Mouse (Mus musculus): Measurements from ENCODE around the gene Eif2b3. TPM values are rescaled to one million over a fixed set of nuclear protein-coding genes. Genes with fewer than 3 reads are reported as not detected.

The Eif2b3 gene
- polyA plus RNA-seq, 1 experiment from 2014 or later, result 46.2 TPM

DNA sequence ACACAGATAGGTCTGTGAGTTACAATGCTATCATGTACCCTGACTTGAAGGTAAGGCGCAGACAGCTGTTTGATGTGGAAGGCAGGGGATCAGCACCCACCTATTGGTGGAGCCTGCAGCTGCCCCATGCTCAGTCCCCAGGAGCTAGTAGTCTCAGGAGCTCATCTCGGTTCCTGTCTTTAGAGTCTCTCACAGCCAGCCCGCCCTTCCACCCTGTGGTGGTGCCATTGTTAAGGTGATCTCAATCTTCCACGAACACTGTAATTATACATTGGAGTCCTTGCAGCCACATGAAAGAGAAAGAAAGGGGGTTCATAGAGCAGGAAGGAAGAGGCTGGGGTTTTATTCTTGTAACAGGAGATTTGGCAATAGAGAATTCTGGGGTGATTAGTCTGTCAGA is 80.8 kb downstream of the Eif2b3 start:
- Histone ChIP-seq H3K4me2 (no peak overlapping the region), H3K27me3 (replicated peaks) (no peaks in the 10 kb centered on the region), H3K9me3 (no peaks in the 10 kb centered on the region), H3K9ac (no peak overlapping the region), H3K27ac (no peak overlapping the region), H3K4me1 (peaks cover 21% of the 10 kb centered on the region), H3K4me3 (no peak overlapping the region), H3K36me3 (replicated peaks) (no peaks in the 10 kb centered on the region)
- ATAC-seq (replicated peaks), result no peak
- WGBS, result 71% methylated on average over 4 of the region's 4 CpGs

DNA sequence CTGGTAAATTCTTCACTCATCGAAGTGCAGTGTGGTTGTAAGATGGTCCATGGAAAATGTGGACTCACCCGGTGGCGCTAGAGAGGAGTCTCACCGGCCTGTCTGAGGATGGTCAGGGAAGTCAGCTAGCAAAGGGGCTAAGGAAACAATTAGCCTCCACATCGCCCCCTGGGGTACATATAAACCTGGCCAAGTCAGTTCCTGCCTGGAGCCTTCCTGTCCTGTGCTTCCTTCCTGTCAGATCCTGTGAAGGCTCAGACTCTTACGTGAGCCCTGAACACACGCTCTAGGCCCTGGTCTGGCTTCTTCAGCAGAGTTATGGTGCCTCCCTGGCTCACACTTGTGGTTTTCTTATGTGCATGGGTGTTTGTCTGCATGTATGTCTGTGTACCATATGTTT is 82.0 kb downstream of the Eif2b3 start:
- H3K27me3 ChIP-seq (replicated peaks), result no peaks in the 10 kb centered on the region
- ATAC-seq (replicated peaks), result no peak
- H3K36me3 ChIP-seq (replicated peaks), result no peaks in the 10 kb centered on the region
- no peak overlapping the region for H3K9ac ChIP-seq
- H3K4me3 ChIP-seq, result no peak overlapping the region
- no peak overlapping the region for H3K4me2 ChIP-seq
- H3K27ac ChIP-seq, result no peak overlapping the region
- WGBS, result 48% methylated on average over 7 of the region's 7 CpGs
- no peaks in the 10 kb centered on the region for H3K9me3 ChIP-seq
- peaks cover 21% of the 10 kb centered on the region for H3K4me1 ChIP-seq

DNA sequence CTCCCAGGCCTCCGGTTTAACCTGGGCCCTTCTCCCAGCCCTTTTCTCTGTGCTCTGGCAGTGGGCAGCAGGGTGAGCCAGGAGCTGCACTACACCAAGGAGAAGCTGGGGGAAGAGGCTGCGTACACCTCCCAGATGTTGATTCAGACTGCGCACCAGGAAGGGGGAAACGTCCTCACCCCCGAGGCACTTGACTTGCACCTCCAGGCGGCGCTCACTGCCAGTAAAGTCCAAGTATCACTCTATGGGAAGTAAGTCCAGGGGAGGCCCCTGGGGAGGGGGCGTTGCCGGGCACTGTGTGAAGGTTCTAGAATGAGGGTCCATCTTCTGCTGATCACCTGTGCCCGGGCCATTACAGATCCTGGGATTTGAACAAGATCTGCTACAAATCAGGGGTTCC is 85.5 kb downstream of the Eif2b3 start:
- 79% methylated on average over 10 of the region's 10 CpGs for WGBS
- H3K36me3 ChIP-seq (replicated peaks), result 0 out of 2 replicates have a peak, but pooled peaks cover 4% of the 10 kb centered on the region
- no peak overlapping the region for H3K4me3 ChIP-seq
- H3K27me3 ChIP-seq (replicated peaks), result no peaks in the 10 kb centered on the region
- no peak overlapping the region for H3K9ac ChIP-seq
- no peak overlapping the region for H3K4me2 ChIP-seq
- peaks cover 6% of the 10 kb centered on the region; the same call in 1 of the 2 replicates for H3K4me1 ChIP-seq
- no peaks in the 10 kb centered on the region for H3K9me3 ChIP-seq
- no peak for ATAC-seq (replicated peaks)
- no peak overlapping the region for H3K27ac ChIP-seq

DNA sequence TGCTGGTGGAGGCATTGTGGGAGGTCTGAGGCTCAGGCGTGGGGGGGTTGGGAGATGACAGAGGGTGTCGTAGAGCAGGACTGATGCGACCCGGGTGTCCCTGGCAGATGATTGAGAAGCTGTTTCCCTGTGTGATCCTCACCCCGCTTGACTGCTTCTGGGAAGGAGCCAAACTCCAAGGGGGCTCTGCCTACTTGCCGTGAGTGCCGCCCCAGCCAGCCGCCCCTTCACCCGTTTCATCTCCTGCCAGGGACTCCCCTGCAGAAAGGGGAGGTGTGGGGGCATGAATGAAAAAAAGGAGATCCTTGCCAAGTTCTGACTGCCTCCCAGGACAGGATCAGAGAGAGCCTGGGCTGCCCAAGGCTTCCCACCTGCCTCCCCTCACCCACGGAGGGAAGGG is 85.9 kb downstream of the Eif2b3 start:
- no peak overlapping the region for H3K9ac ChIP-seq

DNA sequence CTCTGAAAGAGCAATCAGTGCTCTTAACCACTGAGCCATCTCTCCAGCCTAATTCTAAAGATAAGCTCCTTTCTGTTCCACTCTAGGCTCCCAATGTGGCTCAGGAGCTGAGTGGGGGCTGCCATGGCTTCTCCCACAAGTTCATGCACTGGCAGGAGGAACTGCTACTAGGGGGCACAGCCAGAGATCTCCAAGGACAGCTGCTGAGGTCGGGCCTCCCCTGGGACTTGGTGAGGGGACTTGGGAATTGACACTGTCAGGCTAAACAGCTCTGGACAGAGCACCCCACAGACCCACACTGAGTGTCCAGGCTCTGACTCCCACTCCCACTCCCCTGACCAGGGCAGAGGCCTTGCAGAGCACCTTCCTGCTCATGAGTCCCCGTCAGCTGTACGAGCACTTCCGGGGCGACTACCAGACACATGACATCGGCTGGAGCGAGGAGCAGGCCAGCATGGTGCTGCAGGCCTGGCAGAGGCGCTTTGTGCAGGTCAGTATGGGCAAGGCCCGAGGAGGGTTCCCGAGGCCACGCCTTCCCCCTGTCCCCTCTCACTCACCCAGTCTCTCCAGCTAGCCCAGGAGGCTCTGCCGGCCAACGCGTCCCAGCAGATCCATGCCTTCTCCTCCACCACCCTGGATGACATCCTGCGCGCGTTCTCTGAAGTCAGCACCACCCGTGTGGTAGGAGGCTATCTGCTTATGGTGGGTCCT is 88.8 kb downstream of the Eif2b3 start:
- ATAC-seq (replicated peaks), result no peak
- peaks cover 13% of the 10 kb centered on the region; the same call in 1 of the 2 replicates for H3K36me3 ChIP-seq (replicated peaks)
- H3K4me3 ChIP-seq, result no peak overlapping the region
- H3K9ac ChIP-seq, result no peak overlapping the region
- no peak overlapping the region for H3K4me2 ChIP-seq
- H3K9me3 ChIP-seq, result no peaks in the 10 kb centered on the region
- H3K27me3 ChIP-seq (replicated peaks), result no peaks in the 10 kb centered on the region
- no peak overlapping the region for H3K27ac ChIP-seq
- peaks cover 6% of the 10 kb centered on the region; the same call in 1 of the 2 replicates for H3K4me1 ChIP-seq
- WGBS, result 91% methylated on average over 18 of the region's 18 CpGs

More for the DNA sequence above, 85.9 kb downstream of the Eif2b3 start:
- ATAC-seq (replicated peaks), result no peak
- peaks cover 4% of the 10 kb centered on the region; the same call in 1 of the 2 replicates for H3K36me3 ChIP-seq (replicated peaks)
- H3K27ac ChIP-seq, result no peak overlapping the region
- H3K4me1 ChIP-seq, result peaks cover 6% of the 10 kb centered on the region; the same call in 1 of the 2 replicates
- no peak overlapping the region for H3K4me3 ChIP-seq
- no peak overlapping the region for H3K4me2 ChIP-seq
- H3K27me3 ChIP-seq (replicated peaks), result no peaks in the 10 kb centered on the region
- no peaks in the 10 kb centered on the region for H3K9me3 ChIP-seq
- WGBS, result 44% methylated on average over 10 of the region's 10 CpGs

DNA sequence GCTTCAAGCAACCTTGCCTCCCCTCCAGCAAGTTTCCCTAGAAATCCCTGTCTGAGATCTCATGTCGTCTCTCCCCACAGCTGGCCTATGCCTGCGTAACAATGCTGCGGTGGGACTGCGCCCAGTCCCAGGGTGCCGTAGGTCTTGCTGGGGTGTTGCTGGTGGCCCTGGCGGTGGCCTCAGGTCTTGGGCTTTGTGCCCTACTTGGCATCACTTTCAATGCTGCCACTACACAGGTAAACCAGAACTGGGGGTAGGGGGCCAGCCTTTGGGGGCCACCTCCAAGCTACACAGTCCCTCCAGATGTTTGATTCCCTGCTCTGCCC is 89.3 kb downstream of the Eif2b3 start:
- no peak overlapping the region for H3K4me2 ChIP-seq
- H3K27ac ChIP-seq, result no peak overlapping the region
- 94% methylated on average over 6 of the region's 6 CpGs for WGBS
- peaks cover 6% of the 10 kb centered on the region; the same call in 1 of the 2 replicates for H3K4me1 ChIP-seq
- no peak overlapping the region for H3K9ac ChIP-seq
- H3K27me3 ChIP-seq (replicated peaks), result no peaks in the 10 kb centered on the region
- H3K9me3 ChIP-seq, result no peaks in the 10 kb centered on the region
- H3K36me3 ChIP-seq (replicated peaks), result peaks cover 13% of the 10 kb centered on the region; the same call in 1 of the 2 replicates
- ATAC-seq (replicated peaks), result no peak
- H3K4me3 ChIP-seq, result no peak overlapping the region

DNA sequence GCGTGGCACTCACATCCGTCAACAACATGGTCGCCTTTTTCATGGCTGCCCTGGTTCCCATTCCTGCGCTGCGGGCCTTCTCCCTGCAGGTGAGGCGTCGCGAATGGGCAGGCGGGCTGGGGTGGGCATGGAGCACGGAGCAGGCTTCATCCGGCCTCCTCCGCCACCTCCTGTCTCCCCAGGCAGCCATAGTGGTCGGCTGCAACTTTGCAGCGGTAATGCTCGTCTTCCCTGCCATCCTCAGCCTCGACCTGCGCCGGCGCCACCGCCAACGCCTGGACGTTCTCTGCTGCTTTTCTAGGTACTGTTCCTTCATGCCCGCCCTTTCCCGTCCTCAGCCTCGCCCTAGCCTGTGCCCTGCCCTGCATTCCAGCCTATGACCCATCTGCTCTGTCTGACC is 90.1 kb downstream of the Eif2b3 start:
- Histone ChIP-seq H3K9ac (no peak overlapping the region), H3K4me2 (no peak overlapping the region), H3K9me3 (no peaks in the 10 kb centered on the region), H3K27ac (no peak overlapping the region), H3K36me3 (replicated peaks) (peaks cover 17% of the 10 kb centered on the region; the same call in 1 of the 2 replicates), H3K27me3 (replicated peaks) (no peaks in the 10 kb centered on the region), H3K4me1 (peaks cover 6% of the 10 kb centered on the region; the same call in 1 of the 2 replicates), H3K4me3 (no peak overlapping the region)
- ATAC-seq (replicated peaks), result no peak
- WGBS, result 92% methylated on average over 25 of the region's 25 CpGs

DNA sequence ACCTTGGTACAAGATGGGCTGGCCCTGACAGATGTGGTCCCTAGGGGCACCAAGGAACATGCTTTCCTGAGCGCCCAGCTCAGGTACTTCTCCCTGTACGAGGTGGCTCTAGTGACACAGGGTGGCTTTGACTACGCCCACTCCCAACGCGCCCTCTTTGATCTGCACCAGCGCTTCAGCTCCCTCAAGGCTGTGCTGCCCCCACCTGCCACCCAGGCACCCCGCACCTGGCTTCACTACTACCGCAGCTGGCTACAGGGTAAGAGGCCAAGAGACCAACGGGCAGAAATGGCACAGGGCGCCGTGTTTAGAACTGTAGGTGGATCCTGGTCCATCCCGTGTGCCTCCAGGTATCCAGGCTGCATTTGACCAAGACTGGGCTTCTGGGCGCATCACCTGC is 91.0 kb downstream of the Eif2b3 start:
- WGBS, result 89% methylated on average over 13 of the region's 13 CpGs
- H3K4me2 ChIP-seq, result no peak overlapping the region
- H3K36me3 ChIP-seq (replicated peaks), result peaks cover 19% of the 10 kb centered on the region; the same call in 1 of the 2 replicates
- H3K9me3 ChIP-seq, result no peaks in the 10 kb centered on the region
- H3K9ac ChIP-seq, result no peak overlapping the region
- ATAC-seq (replicated peaks), result no peak
- no peaks in the 10 kb centered on the region for H3K27me3 ChIP-seq (replicated peaks)
- H3K27ac ChIP-seq, result no peak overlapping the region
- H3K4me1 ChIP-seq, result 0 out of 2 replicates have a peak, but pooled peaks cover 6% of the 10 kb centered on the region
- H3K4me3 ChIP-seq, result no peak overlapping the region

DNA sequence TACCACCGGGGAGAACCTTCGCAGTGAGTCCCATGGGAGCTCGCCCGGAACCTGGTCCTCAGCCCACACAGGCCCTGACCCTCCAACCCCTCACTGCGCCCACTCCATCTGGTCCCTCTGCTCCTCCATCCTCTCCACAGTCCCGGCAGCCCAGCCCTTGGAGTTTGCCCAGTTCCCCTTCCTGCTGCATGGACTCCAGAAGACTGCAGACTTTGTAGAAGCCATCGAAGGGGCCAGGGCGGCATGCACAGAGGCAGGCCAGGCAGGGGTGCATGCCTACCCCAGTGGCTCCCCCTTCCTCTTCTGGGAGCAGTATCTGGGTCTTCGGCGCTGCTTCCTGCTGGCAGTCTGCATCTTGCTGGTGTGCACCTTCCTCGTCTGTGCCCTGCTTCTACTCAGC is 91.8 kb downstream of the Eif2b3 start:
- 92% methylated on average over 11 of the region's 11 CpGs for WGBS
- no peak for ATAC-seq (replicated peaks)
- H3K4me3 ChIP-seq, result no peak overlapping the region
- no peak overlapping the region for H3K9ac ChIP-seq
- no peak overlapping the region for H3K4me2 ChIP-seq
- H3K36me3 ChIP-seq (replicated peaks), result peaks cover 19% of the 10 kb centered on the region; the same call in 1 of the 2 replicates
- H3K4me1 ChIP-seq, result no peaks in the 10 kb centered on the region
- H3K9me3 ChIP-seq, result no peaks in the 10 kb centered on the region
- H3K27ac ChIP-seq, result no peak overlapping the region
- no peaks in the 10 kb centered on the region for H3K27me3 ChIP-seq (replicated peaks)

DNA sequence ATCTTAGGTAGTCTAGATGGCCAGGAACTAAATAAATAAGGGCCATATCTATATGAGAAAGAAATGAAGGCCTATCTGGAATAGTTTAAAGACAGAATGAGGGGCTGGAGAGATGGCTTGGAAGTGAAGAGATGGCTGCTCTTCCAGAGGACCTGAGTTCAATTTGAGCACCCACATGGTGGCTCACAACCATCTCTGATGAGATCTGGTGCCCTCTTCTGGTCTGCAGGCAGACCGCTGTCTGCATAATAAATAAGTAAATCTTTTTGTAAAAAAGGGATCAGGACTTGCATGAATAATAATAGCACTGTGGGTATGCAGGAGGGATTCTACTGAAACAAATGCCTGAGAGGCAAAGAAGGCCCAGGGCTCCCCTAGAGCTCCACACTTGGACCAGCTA is 94.0 kb downstream of the Eif2b3 start:
- no peak for ATAC-seq (replicated peaks)
- Histone ChIP-seq H3K27me3 (replicated peaks) (no peaks in the 10 kb centered on the region), H3K4me3 (no peak overlapping the region), H3K9me3 (no peaks in the 10 kb centered on the region), H3K4me1 (no peaks in the 10 kb centered on the region), H3K27ac (no peak overlapping the region), H3K4me2 (no peak overlapping the region), H3K36me3 (replicated peaks) (peaks cover 15% of the 10 kb centered on the region; the same call in 1 of the 2 replicates), H3K9ac (no peak overlapping the region)
- 82% methylated on average over 1 of the region's 1 CpGs for WGBS

DNA sequence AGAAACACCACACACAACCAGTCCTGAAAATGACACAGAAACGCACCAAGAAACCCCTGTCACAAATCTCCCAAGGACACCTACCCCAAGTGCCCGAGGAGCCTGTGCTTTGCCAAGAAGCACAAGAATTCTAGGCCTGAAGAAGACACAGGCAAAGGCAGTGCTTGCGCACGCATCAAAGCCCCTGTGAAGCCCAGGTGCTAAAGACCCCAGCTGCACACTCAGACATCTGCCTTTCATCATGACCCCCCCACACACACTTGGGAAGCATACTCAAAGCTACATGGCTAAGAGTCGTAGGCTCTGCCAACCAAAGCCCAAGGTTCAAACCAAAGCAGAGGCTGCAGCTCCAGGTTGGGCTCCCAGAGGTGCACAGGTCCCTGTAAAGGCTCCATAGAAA is 96.4 kb downstream of the Eif2b3 start:
- WGBS, result 88% methylated on average over 5 of the region's 5 CpGs
- Histone ChIP-seq H3K4me2 (no peak overlapping the region), H3K36me3 (replicated peaks) (peaks cover 15% of the 10 kb centered on the region; the same call in 1 of the 2 replicates), H3K4me3 (no peak overlapping the region), H3K9me3 (no peaks in the 10 kb centered on the region), H3K27ac (no peak overlapping the region), H3K9ac (no peak overlapping the region), H3K4me1 (peaks cover 4% of the 10 kb centered on the region), H3K27me3 (replicated peaks) (no peaks in the 10 kb centered on the region)
- no peak for ATAC-seq (replicated peaks)

DNA sequence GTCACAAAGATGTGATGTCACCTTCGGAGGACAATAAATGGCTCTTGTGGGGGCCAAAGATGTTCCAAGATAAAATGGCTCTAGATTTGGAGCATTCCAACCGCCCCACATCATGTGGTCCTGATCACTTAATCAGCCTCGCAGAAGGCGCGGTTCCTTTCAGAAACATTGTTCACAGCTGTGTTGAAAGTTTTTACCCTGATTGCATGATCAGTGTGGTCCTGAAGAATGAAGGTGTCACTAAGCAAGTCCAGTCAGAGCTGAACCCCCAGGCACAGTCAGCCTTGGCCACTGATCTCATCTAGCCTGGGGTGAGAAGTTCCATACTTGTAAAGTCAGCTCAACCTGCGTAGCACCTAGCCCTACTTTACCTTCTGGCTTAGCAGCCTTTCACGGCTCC is 98.7 kb downstream of the Eif2b3 start:
- H3K4me1 ChIP-seq, result peaks cover 11% of the 10 kb centered on the region
- ATAC-seq (replicated peaks), result no peak
- H3K36me3 ChIP-seq (replicated peaks), result peaks cover 6% of the 10 kb centered on the region; the same call in 1 of the 2 replicates
- no peak overlapping the region for H3K9ac ChIP-seq
- no peaks in the 10 kb centered on the region for H3K27me3 ChIP-seq (replicated peaks)
- H3K27ac ChIP-seq, result no peak overlapping the region
- no peak overlapping the region for H3K4me2 ChIP-seq
- WGBS, result 93% methylated on average over 7 of the region's 7 CpGs
- no peak overlapping the region for H3K4me3 ChIP-seq
- H3K9me3 ChIP-seq, result no peaks in the 10 kb centered on the region

DNA sequence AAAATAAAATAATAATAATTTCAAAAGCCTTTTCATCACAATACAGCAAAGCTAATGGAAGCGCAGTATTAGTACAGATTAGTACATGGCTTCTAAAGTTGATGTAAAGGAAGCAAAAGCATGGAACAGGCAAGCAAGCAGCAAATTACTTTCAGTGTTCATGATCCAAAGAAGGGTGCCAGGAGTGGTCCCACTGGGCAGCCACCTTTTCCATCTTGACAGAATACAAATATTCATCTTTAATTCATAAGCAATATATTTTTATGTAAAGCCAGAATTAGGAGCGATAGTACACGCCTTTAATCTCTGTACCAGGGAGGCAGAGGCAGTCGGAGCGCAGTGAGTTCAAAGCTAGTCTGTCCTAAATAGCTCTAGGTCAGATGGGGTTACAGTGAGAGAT is 100.4 kb downstream of the Eif2b3 start:
- H3K27ac ChIP-seq, result peak overlapping the region; percentile 90
- H3K36me3 ChIP-seq (replicated peaks), result no peaks in the 10 kb centered on the region; the same call in 1 of the 2 replicates
- H3K4me1 ChIP-seq, result peaks cover 11% of the 10 kb centered on the region
- no peaks in the 10 kb centered on the region for H3K9me3 ChIP-seq
- no peaks in the 10 kb centered on the region for H3K27me3 ChIP-seq (replicated peaks)
- ATAC-seq (replicated peaks), result no peak
- peak overlapping the region; percentile 62 for H3K9ac ChIP-seq
- 66% methylated on average over 5 of the region's 5 CpGs for WGBS
- peak overlapping the region; percentile 80 for H3K4me3 ChIP-seq
- peak overlapping the region; percentile 100 for H3K4me2 ChIP-seq
